Mouse (Mus musculus) lung, embryonic 16.5 days (tissue): ENCODE results near the gene Egf. TPM values are rescaled to one million over a fixed set of nuclear protein-coding genes. Genes with fewer than 3 reads are reported as not detected.
A peak's percentile ranks its signal among the peaks of the same experiment; 100 is the strongest.

Experiments used
- ATAC-seq: fragments of 200-750 bp; cut with Nextera tagmentation; 2 replicates; pipeline ENCODE4 v1.8.0; 2017; ENCODE audit warnings: low read depth, mild to moderate bottlenecking, moderate library complexity
- H3K27ac ChIP-seq: fragments of 300-500 bp; sonication (generic); 2 replicates; pipeline ENCODE4 v1.5.1; 2014; ENCODE audit warnings: mild to moderate bottlenecking, control low read depth, low read length
- H3K27me3 ChIP-seq: fragments of 300-500 bp; sonication (generic); 2 replicates; pipeline ENCODE4 v1.6.1; 2014; ENCODE audit warnings: low read depth, low read length, mixed read lengths; ENCODE audit not compliant: control insufficient read depth, insufficient read depth
- H3K36me3 ChIP-seq: fragments of 300-500 bp; sonication (generic); 2 replicates; pipeline ENCODE4 v1.6.1; 2014; ENCODE audit warnings: low read length; ENCODE audit not compliant: control insufficient read depth, insufficient read depth
- H3K4me1 ChIP-seq: fragments of 300-500 bp; sonication (generic); replicated peaks from 2 replicates; pipeline ENCODE4 v1.6.1; 2014; ENCODE audit warnings: low read length, mixed read lengths; ENCODE audit not compliant: control insufficient read depth, insufficient read depth
- H3K4me2 ChIP-seq: fragments of 300-500 bp; sonication (generic); 2 replicates; pipeline ENCODE4 v1.6.1; 2014; ENCODE audit warnings: low read depth, low read length, control low read depth
- H3K4me3 ChIP-seq: fragments of 300-500 bp; sonication (generic); 2 replicates; pipeline ENCODE4 v1.5.1; 2014; ENCODE audit warnings: mild to moderate bottlenecking, low read length, control low read depth
- H3K9ac ChIP-seq: fragments of 300-500 bp; sonication (generic); 2 replicates; pipeline ENCODE4 v1.6.1; 2014; ENCODE audit warnings: low read length, control low read depth
- H3K9me3 ChIP-seq: fragments of 300-500 bp; sonication (generic); 2 replicates; pipeline ENCODE4 v1.6.1; 2016; ENCODE audit warnings: low read length; ENCODE audit not compliant: control insufficient read depth
- WGBS: fragments of 180-500 bp; shearing (Covaris S2); extraction: QIAGEN DNeasy Blood & Tissue Kit; methylation state at CpG from one replicate; pipeline ENCODE4 v1.1.7; 2014; 5-methylcytosine and 5-hydroxymethylcytosine counted together
- polyA plus RNA-seq: library from polyadenylated mRNA; unstranded; fragments of >200 nt; fragmentation: Nextera tagmentation; extraction: Ambion mirVana; gene quantifications from 2 replicates; pipeline ENCODE4 v1.2.1, GENCODE M21; 2015

The Egf gene
- polyA plus RNA-seq, 1 experiment from 2014 or later: 1.2 TPM

GRCm38 (mm10) chr3:129725592-129725991 lies 29.5 kb downstream of the Egf start:
- peak overlapping the region; percentile 71 for H3K4me3 ChIP-seq
- WGBS: 79% methylated on average over 5 of the region's 5 CpGs
- H3K27me3 ChIP-seq: no peaks in the 10 kb centered on the region
- no peak overlapping the region for H3K27ac ChIP-seq
- peaks cover 3% of the 10 kb centered on the region; the same call in 1 of the 2 replicates for H3K4me1 ChIP-seq
- H3K9me3 ChIP-seq: no peaks in the 10 kb centered on the region
- no peak overlapping the region for H3K9ac ChIP-seq
- H3K4me2 ChIP-seq: peak overlapping the region; percentile 83
- 0 out of 2 replicates have a peak, but pooled peaks have one; percentile 1 for ATAC-seq
- no peaks in the 10 kb centered on the region for H3K36me3 ChIP-seq

- Histone ChIP-seq H3K36me3 (no peaks in the 10 kb centered on the region), H3K4me1 (peaks cover 3% of the 10 kb centered on the region; the same call in 1 of the 2 replicates), H3K4me3 (peak overlapping the region; percentile 71), H3K27ac (peak overlapping the region; percentile 86), H3K9me3 (no peaks in the 10 kb centered on the region), H3K27me3 (no peaks in the 10 kb centered on the region), H3K4me2 (peak overlapping the region; percentile 83), H3K9ac (peak overlapping the region; percentile 70)
- WGBS: 0% methylated on average over 24 of the region's 24 CpGs
- ATAC-seq: peak; percentile 98
Observed at GRCm38 (mm10) chr3:129724961-129725501, 30.1 kb downstream of the Egf start.

- no peaks in the 10 kb centered on the region for H3K9me3 ChIP-seq
- ATAC-seq: peak; percentile 43; the same call in 1 of the 2 replicates
- H3K27ac ChIP-seq: no peak overlapping the region; the same call in 1 of the 2 replicates
- 61% methylated on average over 5 of the region's 5 CpGs for WGBS
- H3K27me3 ChIP-seq: no peaks in the 10 kb centered on the region
- H3K4me3 ChIP-seq: peak overlapping the region; percentile 71
- peaks cover 3% of the 10 kb centered on the region; the same call in 1 of the 2 replicates for H3K4me1 ChIP-seq
- H3K36me3 ChIP-seq: no peaks in the 10 kb centered on the region
- H3K4me2 ChIP-seq: peak overlapping the region; percentile 83
- H3K9ac ChIP-seq: peak overlapping the region; percentile 70
Observed at GRCm38 (mm10) chr3:129724505-129724904, 30.6 kb downstream of the Egf start.

- Histone ChIP-seq H3K27ac (no peak overlapping the region), H3K4me2 (no peak overlapping the region), H3K9ac (no peak overlapping the region), H3K4me3 (no peak overlapping the region), H3K27me3 (no peaks in the 10 kb centered on the region), H3K9me3 (no peaks in the 10 kb centered on the region), H3K36me3 (no peaks in the 10 kb centered on the region), H3K4me1 (peaks cover 3% of the 10 kb centered on the region; the same call in 1 of the 2 replicates)
- 70% methylated on average over 4 of the region's 4 CpGs for WGBS
- ATAC-seq: no peak
Observed at GRCm38 (mm10) chr3:129723311-129723710, 31.8 kb downstream of the Egf start.

- Histone ChIP-seq H3K27ac (no peak overlapping the region), H3K9me3 (no peaks in the 10 kb centered on the region), H3K4me3 (no peak overlapping the region), H3K9ac (no peak overlapping the region), H3K4me2 (no peak overlapping the region), H3K36me3 (no peaks in the 10 kb centered on the region), H3K27me3 (no peaks in the 10 kb centered on the region), H3K4me1 (no peaks in the 10 kb centered on the region)
- ATAC-seq: no peak
- WGBS: 58% methylated on average over 15 of the region's 15 CpGs
Observed at GRCm38 (mm10) chr3:129714542-129715145, 40.5 kb downstream of the Egf start.

GRCm38 (mm10) chr3:129708157-129708556 lies 47.0 kb downstream of the Egf start:
- 12% methylated on average over 5 of the region's 5 CpGs for WGBS
- peak; percentile 26; the same call in 1 of the 2 replicates for ATAC-seq
- no peaks in the 10 kb centered on the region for H3K4me1 ChIP-seq

GRCm38 (mm10) chr3:129698882-129699281 lies 56.2 kb downstream of the Egf start:
- ATAC-seq: no peak
- Histone ChIP-seq H3K4me2 (no peak overlapping the region), H3K27ac (no peak overlapping the region), H3K9ac (no peak overlapping the region), H3K4me3 (no peak overlapping the region), H3K4me1 (no peaks in the 10 kb centered on the region), H3K9me3 (no peaks in the 10 kb centered on the region), H3K36me3 (no peaks in the 10 kb centered on the region), H3K27me3 (no peaks in the 10 kb centered on the region)
- 48% methylated on average over 8 of the region's 8 CpGs for WGBS

More at GRCm38 (mm10) chr3:129708157-129708556, 47.0 kb downstream of the Egf start:
- Histone ChIP-seq H3K9me3 (no peaks in the 10 kb centered on the region), H3K27ac (no peak overlapping the region), H3K36me3 (no peaks in the 10 kb centered on the region), H3K27me3 (no peaks in the 10 kb centered on the region), H3K4me3 (no peak overlapping the region), H3K4me2 (no peak overlapping the region), H3K9ac (no peak overlapping the region)

GRCm38 (mm10) chr3:129698365-129698764 lies 56.8 kb downstream of the Egf start:
- no peak overlapping the region for H3K9ac ChIP-seq
- H3K9me3 ChIP-seq: no peaks in the 10 kb centered on the region
- no peak overlapping the region for H3K4me2 ChIP-seq
- no peaks in the 10 kb centered on the region for H3K36me3 ChIP-seq
- WGBS: 78% methylated on average over 6 of the region's 6 CpGs
- no peak for ATAC-seq
- no peak overlapping the region for H3K4me3 ChIP-seq
- H3K27ac ChIP-seq: no peak overlapping the region
- no peaks in the 10 kb centered on the region for H3K4me1 ChIP-seq
- H3K27me3 ChIP-seq: no peaks in the 10 kb centered on the region

- no peak overlapping the region for H3K9ac ChIP-seq
- ATAC-seq: no peak
- no peaks in the 10 kb centered on the region for H3K9me3 ChIP-seq
- H3K27me3 ChIP-seq: no peaks in the 10 kb centered on the region
- H3K4me3 ChIP-seq: no peak overlapping the region
- H3K27ac ChIP-seq: no peak overlapping the region
- no peak overlapping the region for H3K4me2 ChIP-seq
- 74% methylated on average over 10 of the region's 10 CpGs for WGBS
- no peaks in the 10 kb centered on the region for H3K36me3 ChIP-seq
- no peaks in the 10 kb centered on the region for H3K4me1 ChIP-seq
Observed at GRCm38 (mm10) chr3:129697691-129698090, 57.4 kb downstream of the Egf start.
